Mouse (Mus musculus): ENCODE results near the gene Akt1.

GRCm38 (mm10) chr12:112673576-112674091 lies 1.1 kb downstream of the Akt1 start:
- no peak for TF ChIP-seq CTCF (IDR thresholded peaks at IDR 0.05; ENCODE audit: low read depth, low read length)
- TF ChIP-seq GATA1 (IDR thresholded peaks at IDR 0.05; ENCODE audit: borderline replicate concordance, low read length), result no peak
- no peak for TF ChIP-seq TAL1 (conservative IDR thresholded peaks at IDR 0.05; ENCODE audit: low read depth, low read length)

Measured in G1E (cell line).